Mouse (Mus musculus) kidney, adult 2 months (tissue): Measurements from ENCODE around the gene Copb2. TPM values are rescaled to one million over a fixed set of nuclear protein-coding genes. Genes with fewer than 3 reads are reported as not detected.

Experiments
- DNase-seq: peaks from one replicate; pipeline ENCODE4 v3.0.0; 2021
- H3K27ac ChIP-seq: fragments of 200-500 bp; 2 replicates; pipeline ENCODE4 v1.5.1; 2012; ENCODE audit warnings: low read depth, low read length, control low read depth, inconsistent platforms; ENCODE audit not compliant: insufficient read depth
- H3K27me3 ChIP-seq: fragments of 200-500 bp; replicated peaks from 2 replicates; pipeline ENCODE4 v1.6.1; 2012; ENCODE audit warnings: mild to moderate bottlenecking, moderate library complexity, low read length, inconsistent platforms; ENCODE audit not compliant: control insufficient read depth, insufficient read depth
- H3K36me3 ChIP-seq: fragments of 200-500 bp; 2 replicates; pipeline ENCODE4 v1.6.1; 2012; ENCODE audit warnings: mild to moderate bottlenecking, moderate library complexity, low read length, inconsistent platforms; ENCODE audit not compliant: control insufficient read depth, insufficient read depth
- H3K4me1 ChIP-seq: fragments of 200-500 bp; 2 replicates; pipeline ENCODE4 v1.6.1; 2011; ENCODE audit warnings: low read length; ENCODE audit not compliant: control insufficient read depth, insufficient read depth
- H3K4me3 ChIP-seq: fragments of 200-500 bp; 2 replicates; pipeline ENCODE4 v1.5.1; 2011; ENCODE audit warnings: mild to moderate bottlenecking, low read depth, low read length, control low read depth; ENCODE audit not compliant: insufficient read depth
- CTCF ChIP-seq: fragments of 200-500 bp; conservative IDR thresholded peaks from 2 replicates; pipeline ENCODE4 v1.5.1; 2011; ENCODE audit warnings: low read depth, mild to moderate bottlenecking, control low read depth, low read length, moderate library complexity, mixed read lengths; ENCODE audit not compliant: insufficient read depth, insufficient read length
- POLR2A ChIP-seq: fragments of 200-500 bp; IDR thresholded peaks from one replicate; pipeline ENCODE4 v1.6.1; 2011; ENCODE audit warnings: low read depth, low read length, control low read depth
- WGBS: fragments of 180-500 bp; shearing (Covaris S2); methylation state at CpG from one replicate; pipeline ENCODE4 v1.1.7; 2018; 5-methylcytosine and 5-hydroxymethylcytosine counted together
- polyA plus RNA-seq: library from polyadenylated mRNA; depleted of rRNA; stranded (reverse); fragments of >200 nt; gene quantifications from 2 replicates; pipeline ENCODE4 v1.2.3, GENCODE M21; 2012; rRNA removed

Copb2 gene
- polyA plus RNA-seq: 37.8 and 43.3 TPM in 2 replicates

DNA sequence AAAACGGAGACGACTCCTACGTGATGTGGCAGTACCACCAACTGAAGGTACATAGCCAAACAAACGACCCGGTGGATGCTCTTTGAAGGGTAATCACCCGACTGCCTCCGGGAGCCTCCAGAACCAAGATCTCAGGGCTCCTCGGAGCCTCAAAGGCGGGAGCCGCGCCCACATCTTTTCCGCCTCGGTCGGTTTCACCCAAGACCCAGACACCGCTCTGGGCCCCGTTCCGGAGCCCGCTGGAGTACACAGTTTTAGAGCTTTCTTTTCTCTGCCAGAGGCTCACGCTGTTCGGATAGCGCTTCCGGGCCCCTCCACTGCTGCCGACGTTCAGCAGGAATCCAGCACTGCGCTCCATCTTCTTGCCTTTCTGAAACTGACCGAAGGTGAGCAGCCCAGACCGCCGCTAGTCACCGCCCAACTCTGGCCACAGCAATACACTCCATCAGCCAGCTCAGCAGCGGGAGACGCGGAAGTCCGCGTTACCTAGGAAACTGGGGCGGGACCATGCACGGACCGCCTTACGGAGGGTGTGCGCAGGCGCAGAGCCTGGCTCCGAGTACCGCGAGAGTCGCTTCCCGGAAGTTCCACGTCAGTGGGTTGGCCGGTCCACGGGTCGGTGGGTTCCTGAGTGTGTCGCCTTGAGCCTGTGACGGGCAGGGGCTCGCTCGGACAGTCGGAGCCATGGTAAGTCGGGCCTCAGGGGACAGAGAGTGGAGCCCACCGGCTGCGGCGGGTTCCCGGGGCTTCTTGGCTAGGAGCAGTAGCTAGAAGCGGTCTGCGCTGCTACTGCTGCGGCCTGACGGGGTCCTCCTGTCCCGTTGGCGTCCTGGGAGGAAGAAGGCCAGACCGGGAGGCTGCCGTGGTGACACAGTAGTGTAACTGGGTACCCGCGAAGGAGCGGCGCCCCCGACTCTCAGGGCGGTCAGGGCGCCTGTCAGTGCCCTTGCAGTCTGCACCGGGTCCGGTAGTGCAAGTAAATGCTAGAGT lies at the start of gene Copb2:
Gene Copb2, plus strand, starts transcription at position 585 of the 990 bp plus-strand sequence.
- under 1% methylated on average over 76 of the region's 76 CpGs for WGBS
- Histone ChIP-seq H3K36me3 (peaks cover under 1% of the 10 kb centered on the region; the same call in 1 of the 2 replicates), H3K27me3 (no peaks in the 10 kb centered on the region), H3K4me3 (peak within 1 kb of the TSS; percentile 81), H3K4me1 (no peaks in the 10 kb centered on the region; the same call in 1 of the 2 replicates), H3K27ac (peak within 1 kb of the TSS; percentile 37)
- peak; percentile 99 for DNase-seq
- peak; percentile 65 for TF ChIP-seq POLR2A
- TF ChIP-seq CTCF: no peak

DNA sequence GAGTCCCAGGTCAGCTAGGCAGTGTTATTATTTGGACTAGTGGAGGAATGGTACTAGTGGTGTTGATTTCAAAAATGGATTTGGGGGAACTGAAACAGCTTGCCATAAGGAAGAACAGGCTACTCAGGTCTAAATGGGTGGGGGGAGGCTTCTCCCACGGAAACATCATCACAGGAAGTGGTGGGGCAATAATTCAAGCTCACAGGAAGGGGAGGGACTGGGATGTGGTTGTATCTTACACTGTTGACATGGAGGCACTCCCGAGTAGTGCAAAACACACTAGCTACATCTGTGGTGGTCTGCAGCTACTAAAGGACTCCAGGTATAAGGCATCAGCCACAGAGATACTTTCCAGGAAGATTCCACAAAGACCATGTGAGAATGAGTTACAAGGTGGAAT lies 39.6 kb upstream of the Copb2 start:
- TF ChIP-seq POLR2A (no peak), CTCF (no peak)
- DNase-seq: no peak
- WGBS: 44% methylated on average over 2 of the region's 2 CpGs
- no peak overlapping the region for H3K4me3 ChIP-seq
- no peaks in the 10 kb centered on the region for H3K27me3 ChIP-seq
- no peaks in the 10 kb centered on the region for H3K36me3 ChIP-seq
- H3K4me1 ChIP-seq: no peaks in the 10 kb centered on the region
- no peak overlapping the region for H3K27ac ChIP-seq

- 83% methylated on average over 7 of the region's 7 CpGs for WGBS
- H3K4me1 ChIP-seq: no peaks in the 10 kb centered on the region
- no peaks in the 10 kb centered on the region for H3K36me3 ChIP-seq
- H3K27me3 ChIP-seq: no peaks in the 10 kb centered on the region
- no peak overlapping the region for H3K4me3 ChIP-seq
- peak; percentile 3 for DNase-seq
- TF ChIP-seq CTCF: no peak
- TF ChIP-seq POLR2A: no peak
- H3K27ac ChIP-seq: no peak overlapping the region
Observed at GRCm38 (mm10) chr9:98524786-98525542, 38.6 kb upstream of the Copb2 start.

GRCm38 (mm10) chr9:98525543-98525924 lies 38.0 kb upstream of the Copb2 start:
- Histone ChIP-seq H3K27ac (no peak overlapping the region), H3K27me3 (no peaks in the 10 kb centered on the region), H3K4me3 (no peak overlapping the region), H3K36me3 (no peaks in the 10 kb centered on the region), H3K4me1 (no peaks in the 10 kb centered on the region)
- TF ChIP-seq POLR2A (no peak), CTCF (no peak)
- DNase-seq: no peak
- WGBS: 68% methylated on average over 7 of the region's 7 CpGs

- Histone ChIP-seq H3K27me3 (no peaks in the 10 kb centered on the region), H3K36me3 (no peaks in the 10 kb centered on the region), H3K27ac (no peak overlapping the region), H3K4me3 (no peak overlapping the region), H3K4me1 (no peaks in the 10 kb centered on the region)
- TF ChIP-seq POLR2A (no peak), CTCF (no peak)
- WGBS: 42% methylated on average over 7 of the region's 7 CpGs
- DNase-seq: peak; percentile 54
Observed at GRCm38 (mm10) chr9:98527226-98527625, 36.3 kb upstream of the Copb2 start.

- no peak for DNase-seq
- Histone ChIP-seq H3K27ac (no peak overlapping the region), H3K36me3 (no peaks in the 10 kb centered on the region), H3K4me3 (no peak overlapping the region), H3K4me1 (no peaks in the 10 kb centered on the region), H3K27me3 (no peaks in the 10 kb centered on the region)
- WGBS: 71% methylated on average over 4 of the region's 4 CpGs
- TF ChIP-seq POLR2A (no peak), CTCF (no peak)
Observed at GRCm38 (mm10) chr9:98529776-98530175, 33.7 kb upstream of the Copb2 start.

- WGBS: 38% methylated on average over 2 of the region's 2 CpGs
Observed at GRCm38 (mm10) chr9:98530999-98531398, 32.5 kb upstream of the Copb2 start.

More at GRCm38 (mm10) chr9:98530999-98531398, 32.5 kb upstream of the Copb2 start:
- H3K27ac ChIP-seq: no peak overlapping the region
- TF ChIP-seq CTCF (no peak), POLR2A (no peak)
- no peak for DNase-seq
- H3K36me3 ChIP-seq: no peaks in the 10 kb centered on the region
- H3K4me1 ChIP-seq: no peaks in the 10 kb centered on the region
- H3K27me3 ChIP-seq: no peaks in the 10 kb centered on the region
- H3K4me3 ChIP-seq: no peak overlapping the region
